Mouse (Mus musculus) heart, embryonic 16.5 days (tissue): ENCODE measurements around the gene Myl4. TPM values are rescaled to one million over a fixed set of nuclear protein-coding genes. Genes with fewer than 3 reads are reported as not detected.

Experiments
- ATAC-seq: fragments of 200-750 bp; cut with Nextera tagmentation; replicated peaks from 2 replicates; pipeline ENCODE4 v1.8.0; 2017; ENCODE audit warnings: moderate number of reproducible peaks; ENCODE audit not compliant: insufficient read depth, low FRiP score; ENCODE audit errors: extremely low read depth
- H3K27ac ChIP-seq: fragments of 300-500 bp; sonication (generic); 2 replicates; pipeline ENCODE4 v1.5.1; 2014; ENCODE audit warnings: mild to moderate bottlenecking, low read length, control low read depth, moderate library complexity
- H3K27me3 ChIP-seq: fragments of 300-500 bp; sonication (generic); 2 replicates; pipeline ENCODE4 v1.6.1; 2014; ENCODE audit warnings: low read length, mixed read lengths; ENCODE audit not compliant: control insufficient read depth, insufficient read depth
- H3K36me3 ChIP-seq: fragments of 300-500 bp; sonication (generic); 2 replicates; pipeline ENCODE4 v1.6.1; 2014; ENCODE audit not compliant: control insufficient read depth, insufficient read depth
- H3K4me1 ChIP-seq: fragments of 300-500 bp; sonication (generic); 2 replicates; pipeline ENCODE4 v1.6.1; 2014; ENCODE audit warnings: low read length, mixed read lengths; ENCODE audit not compliant: control insufficient read depth, insufficient read depth
- H3K4me2 ChIP-seq: fragments of 300-500 bp; sonication (generic); 2 replicates; pipeline ENCODE4 v1.6.1; 2014; ENCODE audit warnings: low read depth, mild to moderate bottlenecking, control low read depth, low read length
- H3K4me3 ChIP-seq: fragments of 300-500 bp; sonication (generic); 2 replicates; pipeline ENCODE4 v1.5.1; 2014; ENCODE audit warnings: mild to moderate bottlenecking, control low read depth, low read length
- H3K9ac ChIP-seq: fragments of 300-500 bp; sonication (generic); 2 replicates; pipeline ENCODE4 v1.6.1; 2014; ENCODE audit warnings: low read length, control low read depth
- H3K9me3 ChIP-seq: fragments of 300-500 bp; sonication (generic); replicated peaks from 2 replicates; pipeline ENCODE4 v1.6.1; 2016; ENCODE audit warnings: low read length; ENCODE audit not compliant: control insufficient read depth
- WGBS: fragments of 180-500 bp; shearing (Covaris S2); extraction: QIAGEN DNeasy Blood & Tissue Kit; methylation state at CpG from one replicate; pipeline ENCODE4 v1.1.7; 2014; 5-methylcytosine and 5-hydroxymethylcytosine counted together
- polyA plus RNA-seq: library from polyadenylated mRNA; unstranded; fragments of >200 nt; fragmentation: Nextera tagmentation; extraction: Ambion mirVana; gene quantifications from 2 replicates; pipeline ENCODE4 v1.2.1, GENCODE M21; 2015

Myl4 gene
- polyA plus RNA-seq, 1 experiment from 2014 or later, result 1,841 TPM

DNA sequence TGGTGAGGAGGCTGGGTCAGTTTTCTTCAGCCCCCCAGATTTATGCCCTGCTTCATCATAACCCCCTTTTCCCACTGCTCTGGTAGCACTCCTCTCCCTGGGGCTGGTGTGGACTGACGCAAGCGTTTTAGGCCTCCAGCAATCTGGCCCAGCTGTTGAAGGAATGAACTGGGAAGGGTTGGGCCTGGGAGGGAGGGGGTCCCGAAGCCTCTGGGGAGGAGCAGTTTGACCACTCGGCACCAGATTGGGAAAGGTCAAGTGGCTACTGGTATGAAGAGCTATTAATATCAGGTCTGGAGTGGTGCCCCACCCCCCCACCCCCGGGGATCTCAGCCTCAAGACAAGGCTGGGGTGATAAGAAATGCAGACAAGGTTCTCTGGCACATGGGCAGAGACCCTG lies 27.6 kb downstream of the Myl4 start:
- Histone ChIP-seq H3K4me3 (peak overlapping the region; percentile 49), H3K4me2 (peak overlapping the region; percentile 36), H3K9me3 (no peaks in the 10 kb centered on the region), H3K36me3 (no peaks in the 10 kb centered on the region), H3K4me1 (peaks cover 43% of the 10 kb centered on the region), H3K27me3 (no peaks in the 10 kb centered on the region), H3K9ac (peak overlapping the region; percentile 74), H3K27ac (peak overlapping the region; percentile 87)
- peak; percentile 35; the same call in 1 of the 2 replicates for ATAC-seq
- 14% methylated on average over 5 of the region's 5 CpGs for WGBS

DNA sequence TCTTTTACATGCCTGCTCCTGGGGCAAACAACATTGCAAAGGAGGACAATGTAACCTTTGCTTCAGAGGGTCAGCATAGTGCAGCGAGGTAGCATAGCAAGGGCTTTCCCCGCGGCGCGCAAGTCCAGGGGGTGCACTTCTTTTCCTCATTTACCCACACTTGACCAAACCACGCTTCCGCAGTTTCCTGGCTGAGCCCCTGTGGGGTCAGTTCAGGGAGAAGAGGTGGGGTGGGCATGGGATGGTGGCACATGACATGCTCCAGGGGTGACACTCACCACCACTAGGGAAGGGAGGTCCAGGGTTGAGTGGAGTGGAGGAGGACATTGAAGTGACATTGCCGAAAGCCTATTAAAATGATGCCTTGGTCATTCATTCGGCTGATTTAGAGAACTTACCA lies 28.6 kb downstream of the Myl4 start:
- Histone ChIP-seq H3K9ac (peak overlapping the region; percentile 74), H3K27me3 (no peaks in the 10 kb centered on the region), H3K4me1 (peaks cover 43% of the 10 kb centered on the region), H3K27ac (peak overlapping the region; percentile 87), H3K4me2 (peak overlapping the region; percentile 36), H3K4me3 (peak overlapping the region; percentile 49), H3K36me3 (no peaks in the 10 kb centered on the region; the same call in 1 of the 2 replicates), H3K9me3 (no peaks in the 10 kb centered on the region)
- WGBS, result 41% methylated on average over 9 of the region's 9 CpGs
- no peak for ATAC-seq

DNA sequence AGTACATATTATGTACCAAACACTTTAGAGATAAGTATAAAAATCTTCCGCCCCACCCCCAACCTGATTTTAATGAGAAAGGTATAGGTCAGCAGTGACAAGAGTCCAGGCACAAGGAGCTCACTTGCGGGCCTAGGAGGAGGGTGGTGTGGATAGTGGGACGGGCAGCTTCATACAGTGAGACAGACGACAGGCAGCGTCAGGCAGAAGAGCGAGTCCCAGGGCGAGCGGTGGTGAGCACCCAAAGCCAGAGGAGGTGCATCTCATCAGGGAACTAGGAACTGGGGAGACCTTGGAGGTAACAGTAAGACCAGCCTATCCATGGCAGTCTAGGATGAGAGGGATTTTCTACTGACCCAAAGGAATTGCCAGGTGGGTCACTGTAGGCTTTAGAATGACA lies 29.1 kb downstream of the Myl4 start:
- Histone ChIP-seq H3K4me1 (peaks cover 43% of the 10 kb centered on the region), H3K4me2 (peak overlapping the region; percentile 36), H3K9me3 (no peaks in the 10 kb centered on the region), H3K27ac (peak overlapping the region; percentile 17; the same call in 1 of the 2 replicates), H3K9ac (peak overlapping the region; percentile 74), H3K27me3 (no peaks in the 10 kb centered on the region), H3K36me3 (peaks cover 3% of the 10 kb centered on the region; the same call in 1 of the 2 replicates), H3K4me3 (peak overlapping the region; percentile 49)
- no peak for ATAC-seq
- 64% methylated on average over 8 of the region's 8 CpGs for WGBS

DNA sequence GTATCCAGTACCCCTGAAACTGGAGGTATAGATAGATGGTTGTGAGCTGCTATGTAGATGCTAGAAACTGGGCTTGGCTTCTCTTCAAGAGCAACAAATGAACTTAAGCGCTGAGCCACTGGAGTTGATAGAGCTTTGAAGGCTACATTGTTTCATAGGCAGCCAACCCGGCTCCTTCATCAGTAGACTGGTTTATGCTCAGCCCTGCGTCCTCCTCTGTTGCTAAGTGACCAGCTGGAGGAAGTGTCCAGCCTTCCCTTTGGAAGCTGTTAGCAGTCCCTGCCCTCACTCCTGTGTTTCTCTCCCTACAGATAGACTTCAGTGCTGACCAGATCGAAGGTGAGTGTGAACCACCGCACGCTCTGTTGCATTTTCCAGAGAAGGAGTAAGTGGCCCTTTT lies 29.6 kb downstream of the Myl4 start:
- Histone ChIP-seq H3K9me3 (no peaks in the 10 kb centered on the region), H3K9ac (no peak overlapping the region), H3K4me3 (peak overlapping the region; percentile 49; the same call in 1 of the 2 replicates), H3K36me3 (peaks cover 4% of the 10 kb centered on the region), H3K4me2 (peak overlapping the region; percentile 36), H3K27me3 (no peaks in the 10 kb centered on the region), H3K4me1 (peaks cover 43% of the 10 kb centered on the region), H3K27ac (no peak overlapping the region)
- no peak for ATAC-seq
- WGBS, result 36% methylated on average over 6 of the region's 6 CpGs

GRCm38 (mm10) chr11:104580606-104581005 lies 30.1 kb downstream of the Myl4 start:
- no peak overlapping the region for H3K9ac ChIP-seq
- H3K4me3 ChIP-seq, result no peak overlapping the region
- peaks cover 9% of the 10 kb centered on the region for H3K36me3 ChIP-seq
- H3K9me3 ChIP-seq, result no peaks in the 10 kb centered on the region
- H3K4me2 ChIP-seq, result peak overlapping the region; percentile 36
- H3K27me3 ChIP-seq, result no peaks in the 10 kb centered on the region
- peaks cover 43% of the 10 kb centered on the region for H3K4me1 ChIP-seq
- H3K27ac ChIP-seq, result no peak overlapping the region
- no peak for ATAC-seq
- 67% methylated on average over 5 of the region's 5 CpGs for WGBS

DNA sequence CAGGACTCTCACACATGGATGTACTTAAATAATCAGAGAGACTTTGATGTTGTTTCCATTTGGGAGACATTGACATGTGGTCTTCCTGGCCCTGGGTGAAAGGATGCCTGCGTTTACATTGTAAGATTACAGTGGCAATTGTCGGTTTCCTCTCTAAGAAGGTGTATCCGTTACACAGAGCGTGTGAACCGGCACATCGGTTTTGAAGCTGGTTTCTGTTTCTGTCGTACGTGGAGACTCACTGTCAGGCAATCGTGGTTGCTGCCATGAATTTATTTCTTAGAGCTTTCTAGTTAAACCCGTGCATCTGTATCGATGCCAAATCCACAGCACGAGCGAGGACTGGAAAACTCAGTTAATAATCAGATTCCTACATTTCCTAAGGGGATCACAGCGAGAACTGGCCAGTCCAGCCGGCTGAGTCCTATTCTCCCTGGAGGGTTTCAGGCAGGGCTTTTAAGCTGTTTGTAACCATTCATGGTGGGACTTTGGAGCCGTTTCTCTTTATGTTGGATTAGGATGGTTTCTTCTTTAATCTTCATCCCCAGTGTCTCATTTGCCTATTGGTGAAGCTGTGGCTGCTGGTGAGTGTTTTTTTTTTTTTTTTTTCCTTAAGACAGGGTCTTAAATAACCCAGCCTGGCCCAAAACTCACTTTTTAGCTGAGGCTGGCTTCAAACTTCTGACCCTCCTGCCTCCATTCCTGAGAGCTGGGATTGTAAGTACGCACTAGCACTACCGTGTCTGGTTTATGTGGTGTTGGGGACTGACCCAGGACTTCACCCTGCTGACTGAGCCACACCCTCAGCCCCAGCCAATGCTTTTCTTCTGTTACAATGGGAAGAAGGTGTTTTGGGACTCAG lies 31.2 kb downstream of the Myl4 start:
- peak overlapping the region; percentile 44 for H3K9ac ChIP-seq
- ATAC-seq, result no peak
- H3K4me1 ChIP-seq, result peaks cover 39% of the 10 kb centered on the region
- H3K4me2 ChIP-seq, result peak overlapping the region; percentile 57
- peak overlapping the region; percentile 38 for H3K4me3 ChIP-seq
- peak overlapping the region; percentile 63 for H3K27ac ChIP-seq
- no peaks in the 10 kb centered on the region for H3K27me3 ChIP-seq
- WGBS, result 48% methylated on average over 18 of the region's 18 CpGs
- H3K9me3 ChIP-seq, result no peaks in the 10 kb centered on the region
- H3K36me3 ChIP-seq, result peaks cover 15% of the 10 kb centered on the region

GRCm38 (mm10) chr11:104582308-104582606 lies 31.8 kb downstream of the Myl4 start:
- H3K4me3 ChIP-seq, result no peak overlapping the region
- 64% methylated on average over 2 of the region's 2 CpGs for WGBS
- H3K27ac ChIP-seq, result peak overlapping the region; percentile 63
- H3K4me2 ChIP-seq, result peak overlapping the region; percentile 57
- H3K4me1 ChIP-seq, result peaks cover 36% of the 10 kb centered on the region
- H3K27me3 ChIP-seq, result no peaks in the 10 kb centered on the region
- no peaks in the 10 kb centered on the region for H3K9me3 ChIP-seq
- no peak for ATAC-seq
- H3K9ac ChIP-seq, result peak overlapping the region; percentile 44
- peaks cover 15% of the 10 kb centered on the region for H3K36me3 ChIP-seq

DNA sequence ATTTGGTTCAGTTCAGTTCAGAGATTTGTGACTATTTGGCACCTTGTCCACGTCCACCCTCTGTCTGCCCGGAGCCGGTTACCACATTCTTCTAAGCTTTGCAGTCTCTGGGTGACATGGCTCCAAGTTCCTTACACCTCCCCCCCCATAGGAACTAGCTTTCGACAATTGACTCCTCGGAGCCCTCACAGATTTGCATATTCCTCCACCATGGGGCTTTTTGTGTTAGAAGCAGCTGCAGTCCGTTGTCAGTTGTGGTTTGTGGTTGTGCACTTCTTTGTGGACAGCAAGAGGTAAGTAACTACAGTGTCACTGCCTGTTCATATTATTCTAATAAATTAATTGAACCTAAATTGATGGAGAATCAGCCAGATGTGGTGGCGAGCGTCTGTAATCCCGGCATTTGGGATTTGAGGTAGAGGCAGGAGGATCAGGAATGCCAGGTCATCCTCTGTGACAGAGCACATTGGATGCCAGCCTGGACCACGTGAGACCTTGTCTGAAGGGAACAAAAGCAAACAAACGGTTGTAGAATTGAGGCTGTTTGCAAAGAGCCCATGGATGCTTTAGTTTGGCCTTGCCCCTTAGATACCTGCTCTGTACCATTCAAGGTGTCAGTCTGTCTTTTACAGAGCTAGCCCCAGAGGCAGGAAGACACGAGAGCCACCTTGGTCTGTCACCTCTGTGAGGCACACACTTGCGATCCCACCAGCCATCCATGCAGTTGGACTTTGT lies 32.3 kb downstream of the Myl4 start:
- H3K9me3 ChIP-seq, result no peaks in the 10 kb centered on the region
- peak overlapping the region; percentile 57; the same call in 1 of the 2 replicates for H3K4me2 ChIP-seq
- no peaks in the 10 kb centered on the region for H3K27me3 ChIP-seq
- peak overlapping the region; percentile 36; the same call in 1 of the 2 replicates for H3K27ac ChIP-seq
- H3K4me3 ChIP-seq, result no peak overlapping the region
- H3K4me1 ChIP-seq, result peaks cover 36% of the 10 kb centered on the region
- WGBS, result 50% methylated on average over 13 of the region's 13 CpGs
- peaks cover 20% of the 10 kb centered on the region for H3K36me3 ChIP-seq
- no peak for ATAC-seq
- H3K9ac ChIP-seq, result no peak overlapping the region

DNA sequence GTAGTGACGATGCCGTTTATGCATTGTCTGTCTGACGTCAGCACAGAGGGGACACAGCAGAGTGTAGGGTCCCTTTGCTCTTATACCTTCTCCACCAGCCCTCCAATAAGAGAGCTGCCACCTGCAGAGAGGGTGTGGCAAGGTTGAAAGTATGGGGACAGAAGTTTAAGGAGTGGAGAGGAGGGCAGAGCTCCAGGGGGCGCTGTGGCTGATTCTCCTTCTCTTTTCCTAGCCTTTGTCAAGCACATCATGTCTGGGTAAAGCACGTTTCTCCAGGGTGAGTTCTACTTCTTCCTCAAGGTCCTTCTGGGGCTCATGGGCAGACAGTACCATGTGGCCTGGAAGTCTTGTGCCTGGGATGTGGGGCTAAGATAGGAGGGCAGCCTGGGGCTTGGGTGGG lies 35.0 kb downstream of the Myl4 start:
- peaks cover 23% of the 10 kb centered on the region for H3K4me1 ChIP-seq
- H3K9me3 ChIP-seq, result no peaks in the 10 kb centered on the region
- peaks cover 23% of the 10 kb centered on the region for H3K36me3 ChIP-seq
- no peak overlapping the region for H3K4me2 ChIP-seq
- H3K9ac ChIP-seq, result no peak overlapping the region
- H3K27me3 ChIP-seq, result no peaks in the 10 kb centered on the region
- H3K27ac ChIP-seq, result no peak overlapping the region
- 73% methylated on average over 5 of the region's 5 CpGs for WGBS
- H3K4me3 ChIP-seq, result no peak overlapping the region
- no peak for ATAC-seq
